Mouse (Mus musculus) heart, embryonic 16.5 days (tissue): ENCODE results near the gene Rundc1. TPM values are rescaled to one million over a fixed set of nuclear protein-coding genes. Genes with fewer than 3 reads are reported as not detected.

Experiments used
- microRNA-seq: library from miRNA; unstranded; fragments of <30 nt; microRNA quantifications from one replicate; pipeline ENCODE4, GENCODE M21; 2017
- polyA plus RNA-seq: library from polyadenylated mRNA; unstranded; fragments of >200 nt; fragmentation: Nextera tagmentation; extraction: Ambion mirVana; gene quantifications from 2 replicates; pipeline ENCODE4 v1.2.1, GENCODE M21; 2015

The Rundc1 gene
- polyA plus RNA-seq, 1 experiment from 2014 or later = 15.4 TPM

Small RNA genes lying within 50 kb of the gene (microRNA-seq; reads per million reads assigned to microRNA genes)
- 0.79 reads per million for gene Mir6929

Other genes starting within 250 kb of the Rundc1 start
- gene Ccr10, start 249.6 kb upstream of the Rundc1 start, polyA plus RNA-seq = 0.16 and 0.60 TPM in 2 replicates
- 14.7 and 17.1 TPM in 2 replicates for gene Ezh1, start 198.6 kb upstream of the Rundc1 start, polyA plus RNA-seq
- 203 and 204 TPM in 2 replicates for gene Ramp2, start 179.1 kb upstream of the Rundc1 start, polyA plus RNA-seq
- 105 and 107 TPM in 2 replicates for gene Vps25, start 171.4 kb upstream of the Rundc1 start, polyA plus RNA-seq
- 6.8 and 7.3 TPM in 2 replicates for gene Wnk4, start 164.5 kb upstream of the Rundc1 start, polyA plus RNA-seq
- gene Cntd1, start 146.1 kb upstream of the Rundc1 start, polyA plus RNA-seq = 0.87 and 0.91 TPM in 2 replicates
- gene Coa3, start 146.0 kb upstream of the Rundc1 start, polyA plus RNA-seq = 166 and 175 TPM in 2 replicates
- 135 TPM in 2 replicates for gene Becn1, start 122.8 kb upstream of the Rundc1 start, polyA plus RNA-seq
- 94.1 and 103 TPM in 2 replicates for gene Psme3, start 108.9 kb upstream of the Rundc1 start, polyA plus RNA-seq
- 0.89 and 0.92 TPM in 2 replicates for gene Aoc2, start 100.0 kb upstream of the Rundc1 start, polyA plus RNA-seq
- 2.2 and 2.6 TPM in 2 replicates for gene Aoc3, start 94.5 kb upstream of the Rundc1 start, polyA plus RNA-seq
- gene G6pc, start 57.5 kb upstream of the Rundc1 start, polyA plus RNA-seq = not detected in 2 replicates
- gene Aarsd1, start 7.5 kb upstream of the Rundc1 start, polyA plus RNA-seq = 42.8 and 44.6 TPM in 2 replicates
- 15.8 and 17.2 TPM in 2 replicates for gene Gm27029, start 289 bp upstream of the Rundc1 start, polyA plus RNA-seq
- gene Ptges3l, start 248 bp downstream of the Rundc1 start, polyA plus RNA-seq = 78.9 and 83.6 TPM in 2 replicates
- 166 and 174 TPM in 2 replicates for gene Rpl27, start 17.2 kb downstream of the Rundc1 start, polyA plus RNA-seq
- gene Ifi35, start 23.3 kb downstream of the Rundc1 start, polyA plus RNA-seq = 25.1 and 31.9 TPM in 2 replicates
- 7.9 and 8.2 TPM in 2 replicates for gene Rnd2, start 39.9 kb downstream of the Rundc1 start, polyA plus RNA-seq
- 33.0 and 37.9 TPM in 2 replicates for gene Vat1, start 41.1 kb downstream of the Rundc1 start, polyA plus RNA-seq
- gene Brca1, start 126.9 kb downstream of the Rundc1 start, polyA plus RNA-seq = 5.8 and 7.1 TPM in 2 replicates
- gene Nbr1, start 127.1 kb downstream of the Rundc1 start, polyA plus RNA-seq = 65.4 and 65.5 TPM in 2 replicates
- gene Tmem106a, start 157.2 kb downstream of the Rundc1 start, polyA plus RNA-seq = 3.5 and 4.3 TPM in 2 replicates
- gene Gm11634, start 174.2 kb downstream of the Rundc1 start, polyA plus RNA-seq = not detected in 2 replicates
- 48.5 and 53.1 TPM in 2 replicates for gene Rdm1, start 202.1 kb downstream of the Rundc1 start, polyA plus RNA-seq
- 6.4 and 7.8 TPM in 2 replicates for gene Arl4d, start 240.5 kb downstream of the Rundc1 start, polyA plus RNA-seq